Mouse (Mus musculus): ENCODE data around the gene Terb2. TPM values are rescaled to one million over a fixed set of nuclear protein-coding genes. Genes with fewer than 3 reads are reported as not detected.

Terb2 gene
- total RNA-seq, 1 experiment from 2014 or later = not detected

- no peak for ATAC-seq (ENCODE audit: extremely low read depth, insufficient number of reproducible peaks, low FRiP score, poor library complexity, severe bottlenecking)
Measured at GRCm38 (mm10) chr2:122221378-122221777, 35.3 kb downstream of the Terb2 start.

- no peak for ATAC-seq (ENCODE audit: extremely low read depth, insufficient number of reproducible peaks, low FRiP score, poor library complexity, severe bottlenecking)
Measured at GRCm38 (mm10) chr2:122221798-122222197, 35.7 kb downstream of the Terb2 start.

DNA sequence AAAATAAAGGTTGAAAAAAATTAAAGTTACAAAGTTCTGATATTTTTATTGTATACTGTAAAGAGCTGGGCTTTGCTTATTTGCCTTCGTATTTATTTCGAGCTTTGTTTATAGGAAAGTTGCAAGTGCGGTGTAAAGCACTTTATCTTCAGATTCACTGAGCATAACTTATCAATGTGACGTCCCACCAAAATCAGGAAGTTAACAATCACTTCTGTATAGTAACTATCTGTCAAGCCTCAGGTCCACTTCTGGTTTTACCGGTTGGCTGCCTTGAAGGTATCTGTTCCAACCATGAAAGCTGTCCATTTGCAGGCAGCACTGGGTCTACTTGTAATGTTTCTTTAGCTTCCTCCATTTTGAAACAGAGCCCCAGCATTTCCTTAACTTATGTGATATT, 36.2 kb downstream of the Terb2 start:
- ATAC-seq (ENCODE audit: extremely low read depth, insufficient number of reproducible peaks, low FRiP score, poor library complexity, severe bottlenecking) = 0 out of 2 replicates have a peak, but pooled peaks have one; percentile 26

DNA sequence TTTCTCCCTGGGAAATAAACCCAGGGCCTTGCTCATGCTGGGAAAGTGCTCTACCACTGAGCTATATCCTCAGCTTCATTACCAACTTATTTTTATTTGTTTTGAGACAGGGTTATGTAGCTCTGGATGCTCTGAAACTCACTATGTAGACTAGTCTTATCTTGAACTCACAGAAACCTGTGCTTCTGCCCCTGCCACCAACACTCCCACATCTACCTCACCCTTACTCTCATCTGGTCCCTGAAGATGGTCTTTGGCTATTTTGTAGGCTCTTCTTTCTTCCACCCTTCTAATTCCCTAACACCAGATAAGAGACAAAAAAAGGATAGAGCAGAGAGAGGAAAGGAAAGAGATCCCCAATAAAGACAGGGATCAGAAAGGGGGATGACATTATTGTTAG, 37.6 kb downstream of the Terb2 start:
- ATAC-seq (ENCODE audit: extremely low read depth, insufficient number of reproducible peaks, low FRiP score, poor library complexity, severe bottlenecking) = no peak

DNA sequence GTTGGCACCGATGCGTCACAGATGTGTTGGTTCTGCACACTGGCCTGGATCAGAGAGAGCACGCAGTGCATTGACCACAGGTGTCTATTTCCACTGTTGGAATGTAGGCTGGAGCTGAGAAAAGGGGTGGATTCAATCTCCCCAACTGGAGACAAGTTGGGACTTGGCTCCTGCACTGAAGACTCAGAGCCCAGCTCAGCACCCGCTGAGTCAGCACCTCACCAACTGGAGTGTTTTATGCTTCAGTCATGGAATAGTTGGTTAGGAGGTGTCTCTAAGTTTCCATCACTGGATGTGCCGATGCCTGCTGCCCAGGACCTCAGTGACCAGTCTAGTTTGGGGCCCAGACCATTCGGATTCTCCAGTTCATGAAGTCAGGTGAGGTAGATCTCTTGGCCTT, 44.3 kb downstream of the Terb2 start:
- ATAC-seq (ENCODE audit: extremely low read depth, insufficient number of reproducible peaks, low FRiP score, poor library complexity, severe bottlenecking) = no peak

DNA sequence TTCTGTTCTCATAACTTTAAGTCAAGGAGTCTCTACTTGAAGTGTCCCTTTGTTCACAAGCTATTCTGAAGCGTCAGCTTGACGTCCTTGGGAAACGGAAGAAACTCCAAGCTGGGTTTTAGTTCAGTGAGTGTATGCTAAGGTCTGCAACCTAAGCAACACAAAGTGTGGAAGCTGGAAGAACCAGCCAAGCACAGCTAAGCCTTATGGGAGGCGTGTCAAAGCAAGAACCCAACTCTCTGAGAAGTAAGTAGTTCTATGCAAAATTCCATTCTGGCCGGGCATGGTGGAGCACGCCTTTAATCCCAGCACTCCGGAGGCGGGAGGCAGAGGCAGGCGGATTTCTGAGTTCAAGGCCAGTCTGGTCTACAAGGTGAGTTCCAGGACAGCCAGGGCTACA, 45.5 kb downstream of the Terb2 start:
- no peak for ATAC-seq (ENCODE audit: extremely low read depth, insufficient number of reproducible peaks, low FRiP score, poor library complexity, severe bottlenecking)

DNA sequence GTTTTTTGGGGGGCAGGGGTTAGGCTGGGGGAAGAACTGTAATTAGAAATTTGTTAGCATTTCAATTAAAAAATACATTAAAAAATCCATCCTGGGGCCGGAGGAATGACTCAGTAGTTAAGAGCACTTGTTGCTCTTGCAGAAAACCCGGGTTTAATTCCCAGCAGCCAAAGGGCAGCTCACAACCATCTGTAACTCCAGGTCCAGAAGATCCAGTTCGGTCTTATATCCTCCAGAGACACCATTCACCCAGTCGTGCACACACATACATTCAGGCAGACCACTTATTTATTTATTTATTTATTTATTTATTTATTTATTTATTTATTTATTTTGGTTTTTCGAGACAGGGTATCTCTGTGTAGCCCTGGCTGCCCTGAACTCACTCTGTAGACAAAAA, 47.3 kb downstream of the Terb2 start:
- ATAC-seq (ENCODE audit: extremely low read depth, insufficient number of reproducible peaks, low FRiP score, poor library complexity, severe bottlenecking) = no peak

DNA sequence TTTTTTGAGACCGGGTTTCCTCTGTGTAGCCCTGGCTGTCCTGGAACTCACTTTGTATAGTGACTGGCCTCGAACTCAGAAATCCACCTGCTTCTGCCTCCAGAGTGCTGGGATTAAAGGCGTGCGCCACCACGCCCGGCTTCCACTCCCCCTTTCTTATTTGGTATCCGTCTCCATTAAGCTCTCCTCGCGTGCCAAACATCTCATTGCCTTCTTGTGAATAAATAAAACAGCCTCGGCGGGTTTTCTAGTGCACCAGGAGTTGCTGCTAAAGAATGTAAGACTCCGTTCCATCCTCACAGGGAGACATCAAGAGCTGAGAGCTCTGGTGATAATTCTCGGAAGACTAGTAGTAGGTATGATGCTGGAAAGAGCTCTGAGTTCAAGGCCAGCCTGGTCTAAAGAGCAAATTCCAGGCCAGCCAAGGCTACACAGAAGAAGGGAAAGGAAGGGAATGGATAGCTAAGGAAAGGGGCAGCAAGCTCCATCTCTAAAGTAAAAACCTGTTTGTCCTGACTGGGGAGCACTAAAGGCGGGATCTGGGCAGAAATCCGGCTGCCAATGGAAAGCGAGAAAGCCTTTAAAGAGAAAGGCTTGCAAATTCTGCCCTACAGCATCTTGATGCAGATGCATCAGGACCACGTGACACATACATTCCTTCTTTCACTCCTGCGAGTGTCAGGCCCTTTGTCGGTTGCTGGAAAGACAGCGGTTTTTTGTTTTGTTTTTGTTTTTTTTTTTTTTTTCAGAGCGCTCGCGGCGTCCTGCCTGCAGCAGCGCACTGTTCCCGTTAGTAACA, 47.9 kb downstream of the Terb2 start:
- ATAC-seq (ENCODE audit: extremely low read depth, insufficient number of reproducible peaks, low FRiP score, poor library complexity, severe bottlenecking) = no peak

DNA sequence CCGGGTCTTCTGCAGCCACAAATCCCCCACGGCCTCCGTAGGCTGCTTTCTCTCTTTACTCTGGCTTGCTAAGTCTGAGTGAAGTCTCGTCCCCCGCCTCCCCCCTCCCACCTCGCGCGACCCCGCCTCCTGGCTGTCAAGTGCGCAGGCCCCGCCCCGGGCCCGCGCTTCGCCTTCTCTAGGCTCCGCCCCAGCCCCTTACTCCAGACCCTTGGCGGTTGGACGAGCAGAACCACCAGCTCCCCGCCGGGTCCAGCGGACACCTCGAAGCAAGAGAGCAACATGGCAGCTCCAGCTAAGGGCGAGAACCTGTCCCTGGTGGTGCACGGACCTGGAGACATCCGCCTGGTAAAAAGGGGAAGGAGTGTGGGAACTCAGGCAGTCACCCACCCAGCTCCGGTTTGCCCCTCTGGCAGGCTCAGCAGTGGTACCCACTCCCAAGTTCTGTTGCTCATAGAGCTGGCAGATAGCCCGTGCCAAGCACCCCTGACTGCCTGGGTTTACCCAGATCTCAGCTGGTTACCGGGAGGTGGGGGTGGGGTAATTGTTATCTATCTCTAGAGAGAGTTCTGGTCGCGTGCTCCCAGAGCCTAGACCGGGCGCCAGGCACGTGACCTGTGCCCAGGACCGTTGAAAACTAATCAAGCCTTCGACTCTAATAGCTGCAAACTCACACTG, 48.7 kb downstream of the Terb2 start, which contains the start of gene Sord:
TSS of gene Sord (plus strand) at position 139 of the 678 bp plus-strand sequence.
- ATAC-seq (ENCODE audit: extremely low read depth, insufficient number of reproducible peaks, low FRiP score, poor library complexity, severe bottlenecking) = peak; percentile 75

DNA sequence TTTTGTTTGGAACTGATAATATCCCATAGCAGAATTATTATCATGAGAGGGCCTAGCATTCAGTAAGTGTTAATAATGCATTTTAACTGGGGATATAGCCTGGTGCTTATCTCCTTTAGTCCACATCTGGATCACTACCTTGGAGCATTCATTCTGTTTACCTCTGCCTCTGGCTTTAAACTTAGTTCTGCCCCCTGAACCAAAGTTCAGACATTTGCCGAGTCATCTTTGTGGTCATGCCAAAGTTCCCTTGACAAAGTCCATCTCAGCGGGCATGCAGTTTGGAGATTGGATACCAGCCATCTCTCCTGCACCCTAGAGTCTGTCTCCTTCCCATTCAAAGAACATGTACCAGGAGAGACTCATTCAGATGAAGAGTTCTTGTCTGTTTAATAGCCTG, 49.4 kb downstream of the Terb2 start:
- ATAC-seq (ENCODE audit: extremely low read depth, insufficient number of reproducible peaks, low FRiP score, poor library complexity, severe bottlenecking) = no peak

GRCm38 (mm10) chr2:122236321-122236720, 50.2 kb downstream of the Terb2 start:
- ATAC-seq (ENCODE audit: extremely low read depth, insufficient number of reproducible peaks, low FRiP score, poor library complexity, severe bottlenecking) = no peak

GRCm38 (mm10) chr2:122237891-122238470, 51.9 kb downstream of the Terb2 start:
- no peak for ATAC-seq (ENCODE audit: extremely low read depth, insufficient number of reproducible peaks, low FRiP score, poor library complexity, severe bottlenecking)

DNA sequence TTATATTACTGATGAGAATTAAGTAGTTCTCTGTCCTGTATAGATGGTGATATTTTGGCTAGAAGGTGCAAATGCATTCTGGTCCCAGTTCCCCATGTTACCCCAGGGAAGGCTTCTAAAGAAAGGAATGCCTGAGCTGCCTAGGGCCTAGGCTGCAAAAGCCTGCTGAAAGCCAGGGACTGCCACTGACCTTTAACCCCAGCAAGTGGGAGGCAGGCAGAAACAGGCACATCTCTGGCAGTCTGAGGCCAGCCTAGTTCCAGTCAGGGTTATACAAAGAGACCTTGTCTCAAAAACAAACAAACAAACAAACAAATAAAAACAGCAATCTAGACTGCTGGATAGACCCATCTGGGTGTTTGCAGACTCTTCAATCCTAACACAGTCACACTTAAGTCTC, 54.7 kb downstream of the Terb2 start:
- ATAC-seq (ENCODE audit: extremely low read depth, insufficient number of reproducible peaks, low FRiP score, poor library complexity, severe bottlenecking) = no peak

DNA sequence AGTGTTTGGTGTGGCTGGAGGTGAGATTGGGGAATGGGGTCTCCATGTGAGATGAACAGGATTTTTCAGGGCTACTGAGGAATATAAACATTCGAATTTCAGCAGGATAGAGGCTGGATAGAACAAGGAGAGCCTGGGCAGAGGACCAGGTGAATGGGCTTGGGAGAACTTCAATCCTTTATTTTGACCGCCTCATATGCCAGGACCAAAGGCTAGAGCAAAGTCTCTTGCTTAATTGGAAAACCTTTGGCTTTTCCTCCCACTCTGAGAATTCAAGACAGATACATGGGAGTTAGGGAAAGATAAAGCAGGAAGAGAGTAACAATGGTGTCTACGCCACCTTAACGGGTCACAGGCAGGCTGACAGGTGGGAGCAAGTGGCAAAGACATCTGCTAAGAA, 55.2 kb downstream of the Terb2 start:
- ATAC-seq (ENCODE audit: extremely low read depth, insufficient number of reproducible peaks, low FRiP score, poor library complexity, severe bottlenecking) = no peak

DNA sequence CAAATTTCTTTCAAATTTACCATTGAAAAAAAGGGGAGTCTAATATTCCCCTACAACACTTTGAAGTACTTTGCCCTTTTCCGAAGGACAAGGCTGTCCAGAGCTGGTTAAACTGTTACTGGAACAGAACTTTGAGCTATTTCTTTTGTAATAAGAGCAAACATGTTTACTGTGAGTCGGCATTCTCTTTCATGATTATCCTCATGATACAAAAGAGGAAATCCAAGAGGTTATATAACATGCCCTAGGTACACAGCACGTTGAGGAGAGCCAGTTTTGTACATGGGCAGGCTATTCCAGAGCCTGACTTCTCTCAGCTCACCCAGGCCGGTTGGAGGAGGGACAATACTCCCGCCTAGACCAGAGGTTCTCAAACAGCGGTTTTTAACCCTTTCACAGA, 55.9 kb downstream of the Terb2 start:
- no peak for ATAC-seq (ENCODE audit: extremely low read depth, insufficient number of reproducible peaks, low FRiP score, poor library complexity, severe bottlenecking)

GRCm38 (mm10) chr2:122243671-122244131, 57.6 kb downstream of the Terb2 start:
- peak; percentile 92 for ATAC-seq (ENCODE audit: extremely low read depth, insufficient number of reproducible peaks, low FRiP score, poor library complexity, severe bottlenecking)

DNA sequence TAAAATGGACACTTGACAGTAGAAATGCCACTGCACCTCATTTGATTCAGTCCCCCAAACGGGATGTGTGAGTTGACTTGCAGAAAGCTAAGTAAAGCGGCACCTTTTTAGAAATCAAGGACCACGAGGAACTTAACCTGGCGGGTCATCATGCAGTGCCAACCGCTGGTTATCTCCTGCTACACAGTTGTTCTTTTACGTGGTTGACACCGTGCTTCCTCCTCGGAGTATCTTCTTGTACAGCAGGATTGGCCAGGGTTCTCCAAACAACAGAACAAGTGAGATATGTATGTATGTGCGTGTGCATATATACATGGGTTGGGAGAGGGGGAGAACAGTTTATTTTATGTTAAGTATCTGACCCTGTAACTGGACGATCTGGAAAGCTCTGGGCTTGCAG, 61.7 kb downstream of the Terb2 start:
- ATAC-seq (ENCODE audit: extremely low read depth, insufficient number of reproducible peaks, low FRiP score, poor library complexity, severe bottlenecking) = no peak

DNA sequence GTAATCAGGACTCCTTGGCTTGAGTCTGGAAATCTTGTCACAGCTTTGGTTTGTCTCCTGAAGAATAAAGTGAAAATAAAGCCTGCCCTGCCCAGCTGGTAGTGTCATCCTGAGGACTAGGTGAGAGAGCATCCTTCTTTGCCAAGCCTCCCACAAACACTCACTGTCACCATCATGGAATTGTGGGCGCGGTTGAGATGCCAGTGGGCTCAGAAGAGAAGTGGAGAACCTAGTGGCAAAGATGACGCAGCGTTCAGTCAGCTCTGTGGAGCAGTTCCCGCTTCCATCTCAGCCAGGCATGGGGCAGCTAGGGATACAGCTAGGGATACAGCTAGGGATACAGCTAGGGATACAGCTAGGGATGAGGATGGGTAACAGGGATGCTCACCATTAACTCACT, 69.9 kb downstream of the Terb2 start:
- no peak for ATAC-seq (ENCODE audit: extremely low read depth, insufficient number of reproducible peaks, low FRiP score, poor library complexity, severe bottlenecking)

Data from neutrophil, adult 5-6 weeks (primary cell).